Mouse (Mus musculus): ENCODE results near the gene Odc1. TPM values are rescaled to one million over a fixed set of nuclear protein-coding genes. Genes with fewer than 3 reads are reported as not detected.

The Odc1 gene
- polyA plus RNA-seq, 1 experiment from 2014 or later = 305 TPM

GRCm38 (mm10) chr12:17553627-17554026 is 9.0 kb downstream of the Odc1 start:
- Histone ChIP-seq H3K4me1 (peaks cover 23% of the 10 kb centered on the region), H3K27me3 (ENCODE audit: low read depth, poor library complexity, severe bottlenecking) (no peaks in the 10 kb centered on the region; the same call in 1 of the 2 replicates), H3K9me3 (replicated peaks) (no peaks in the 10 kb centered on the region), H3K36me3 (peaks cover 33% of the 10 kb centered on the region), H3K27ac (replicated peaks) (no peak overlapping the region), H3K4me3 (no peak overlapping the region)
- no peak for DNase-seq (ENCODE audit: low spot score)
- WGBS = 82% methylated on average over 5 of the region's 5 CpGs

- no peak overlapping the region for H3K27ac ChIP-seq (replicated peaks)
- DNase-seq (ENCODE audit: low spot score) = peak; percentile 88
- no peak overlapping the region for H3K4me3 ChIP-seq
- no peaks in the 10 kb centered on the region; the same call in 1 of the 2 replicates for H3K27me3 ChIP-seq (ENCODE audit: low read depth, poor library complexity, severe bottlenecking)
- no peaks in the 10 kb centered on the region for H3K9me3 ChIP-seq (replicated peaks)
- peaks cover 25% of the 10 kb centered on the region for H3K36me3 ChIP-seq
- WGBS = 35% methylated on average over 15 of the region's 15 CpGs
- peaks cover 23% of the 10 kb centered on the region for H3K4me1 ChIP-seq
Observed at GRCm38 (mm10) chr12:17554200-17554951, 9.8 kb downstream of the Odc1 start.

GRCm38 (mm10) chr12:17556430-17557343 is 12.1 kb downstream of the Odc1 start:
- WGBS = 30% methylated on average over 21 of the region's 21 CpGs
- Histone ChIP-seq H3K9me3 (replicated peaks) (no peaks in the 10 kb centered on the region), H3K4me1 (peaks cover 23% of the 10 kb centered on the region), H3K27ac (replicated peaks) (peak overlapping the region; percentile 85), H3K27me3 (ENCODE audit: low read depth, poor library complexity, severe bottlenecking) (no peaks in the 10 kb centered on the region; the same call in 1 of the 2 replicates), H3K36me3 (peaks cover 5% of the 10 kb centered on the region), H3K4me3 (peak overlapping the region; percentile 31)
- peak; percentile 84 for DNase-seq (ENCODE audit: low spot score)

- peaks cover 23% of the 10 kb centered on the region for H3K4me1 ChIP-seq
- 13% methylated on average over 7 of the region's 7 CpGs for WGBS
- peak overlapping the region; percentile 85 for H3K27ac ChIP-seq (replicated peaks)
- H3K9me3 ChIP-seq (replicated peaks) = no peaks in the 10 kb centered on the region
- peak overlapping the region; percentile 31 for H3K4me3 ChIP-seq
- no peaks in the 10 kb centered on the region; the same call in 1 of the 2 replicates for H3K36me3 ChIP-seq
- no peaks in the 10 kb centered on the region; the same call in 1 of the 2 replicates for H3K27me3 ChIP-seq (ENCODE audit: low read depth, poor library complexity, severe bottlenecking)
- peak; percentile 59 for DNase-seq (ENCODE audit: low spot score)
Observed at GRCm38 (mm10) chr12:17557344-17557966, 12.9 kb downstream of the Odc1 start.

GRCm38 (mm10) chr12:17557967-17558345 is 13.4 kb downstream of the Odc1 start:
- Histone ChIP-seq H3K27ac (replicated peaks) (peak overlapping the region; percentile 85), H3K9me3 (replicated peaks) (no peaks in the 10 kb centered on the region), H3K4me1 (peaks cover 23% of the 10 kb centered on the region), H3K36me3 (no peaks in the 10 kb centered on the region), H3K4me3 (0 out of 2 replicates have a peak overlapping the region, but pooled peaks have one; percentile 31), H3K27me3 (ENCODE audit: low read depth, poor library complexity, severe bottlenecking) (no peaks in the 10 kb centered on the region; the same call in 1 of the 2 replicates)
- 66% methylated on average over 2 of the region's 2 CpGs for WGBS
- no peak for DNase-seq (ENCODE audit: low spot score)

- WGBS = 91% methylated on average over 1 of the region's 1 CpGs
- Histone ChIP-seq H3K36me3 (no peaks in the 10 kb centered on the region), H3K4me3 (no peak overlapping the region), H3K27me3 (ENCODE audit: low read depth, poor library complexity, severe bottlenecking) (no peaks in the 10 kb centered on the region), H3K27ac (replicated peaks) (no peak overlapping the region), H3K4me1 (peaks cover 11% of the 10 kb centered on the region), H3K9me3 (replicated peaks) (no peaks in the 10 kb centered on the region)
- no peak for DNase-seq (ENCODE audit: low spot score)
Observed at GRCm38 (mm10) chr12:17562396-17562795, 17.8 kb downstream of the Odc1 start.

- WGBS = 91% methylated on average over 3 of the region's 3 CpGs
- Histone ChIP-seq H3K27me3 (ENCODE audit: low read depth, poor library complexity, severe bottlenecking) (no peaks in the 10 kb centered on the region), H3K27ac (replicated peaks) (no peak overlapping the region), H3K4me3 (no peak overlapping the region), H3K4me1 (no peaks in the 10 kb centered on the region), H3K9me3 (replicated peaks) (no peaks in the 10 kb centered on the region), H3K36me3 (no peaks in the 10 kb centered on the region)
- no peak for DNase-seq (ENCODE audit: low spot score)
Observed at GRCm38 (mm10) chr12:17565393-17566045, 20.9 kb downstream of the Odc1 start.

- Histone ChIP-seq H3K27me3 (ENCODE audit: low read depth, poor library complexity, severe bottlenecking) (no peaks in the 10 kb centered on the region), H3K9me3 (replicated peaks) (no peaks in the 10 kb centered on the region), H3K4me1 (no peaks in the 10 kb centered on the region), H3K36me3 (no peaks in the 10 kb centered on the region), H3K27ac (replicated peaks) (no peak overlapping the region), H3K4me3 (no peak overlapping the region)
- DNase-seq (ENCODE audit: low spot score) = no peak
- WGBS = 89% methylated on average over 1 of the region's 1 CpGs
Observed at GRCm38 (mm10) chr12:17566046-17566408, 21.4 kb downstream of the Odc1 start.

- no peaks in the 10 kb centered on the region for H3K36me3 ChIP-seq
- no peaks in the 10 kb centered on the region for H3K27me3 ChIP-seq (ENCODE audit: low read depth, poor library complexity, severe bottlenecking)
- no peaks in the 10 kb centered on the region for H3K4me1 ChIP-seq
- DNase-seq (ENCODE audit: low spot score) = no peak
- 93% methylated on average over 10 of the region's 10 CpGs for WGBS
- H3K4me3 ChIP-seq = no peak overlapping the region
- H3K9me3 ChIP-seq (replicated peaks) = no peaks in the 10 kb centered on the region
- H3K27ac ChIP-seq (replicated peaks) = no peak overlapping the region
Observed at GRCm38 (mm10) chr12:17568564-17568963, 24.0 kb downstream of the Odc1 start.

- no peak for DNase-seq (ENCODE audit: low spot score)
- Histone ChIP-seq H3K36me3 (no peaks in the 10 kb centered on the region), H3K27ac (replicated peaks) (no peak overlapping the region), H3K27me3 (ENCODE audit: low read depth, poor library complexity, severe bottlenecking) (peaks cover 7% of the 10 kb centered on the region; the same call in 1 of the 2 replicates), H3K9me3 (replicated peaks) (no peaks in the 10 kb centered on the region), H3K4me3 (no peak overlapping the region), H3K4me1 (peaks cover 9% of the 10 kb centered on the region)
- WGBS = 81% methylated on average over 4 of the region's 4 CpGs
Observed at GRCm38 (mm10) chr12:17574591-17574990, 30.0 kb downstream of the Odc1 start.

- WGBS = 70% methylated on average over 5 of the region's 5 CpGs
- Histone ChIP-seq H3K4me3 (no peak overlapping the region), H3K4me1 (peaks cover 9% of the 10 kb centered on the region), H3K9me3 (replicated peaks) (no peaks in the 10 kb centered on the region), H3K36me3 (no peaks in the 10 kb centered on the region), H3K27ac (replicated peaks) (no peak overlapping the region), H3K27me3 (ENCODE audit: low read depth, poor library complexity, severe bottlenecking) (peaks cover 7% of the 10 kb centered on the region; the same call in 1 of the 2 replicates)
- no peak for DNase-seq (ENCODE audit: low spot score)
Observed at GRCm38 (mm10) chr12:17575156-17575910, 30.7 kb downstream of the Odc1 start.
